Mouse (Mus musculus) gastrocnemius, postnatal 36 days (tissue): ENCODE measurements around the gene Myom1. TPM values are rescaled to one million over a fixed set of nuclear protein-coding genes. Genes with fewer than 3 reads are reported as not detected.

Experiments used
- DNase-seq, 2 experiments: peaks; one replicate each; pipeline ENCODE4 v3.0.0; 2022
- intact Hi-C: fragments of 180-260 bp; cut with DNase I; formaldehyde crosslinking; loops from one replicate; pipeline ENCODE4 v1.15.1; 2025
- total RNA-seq, 2 experiments: library from RNA; stranded (reverse); gene quantifications; 2 replicates each; pipeline ENCODE4 v1.2.3; 2021

The Myom1 gene
- total RNA-seq, 2 experiments from 2014 or later = 1,200 to 1,249 TPM

DNA sequence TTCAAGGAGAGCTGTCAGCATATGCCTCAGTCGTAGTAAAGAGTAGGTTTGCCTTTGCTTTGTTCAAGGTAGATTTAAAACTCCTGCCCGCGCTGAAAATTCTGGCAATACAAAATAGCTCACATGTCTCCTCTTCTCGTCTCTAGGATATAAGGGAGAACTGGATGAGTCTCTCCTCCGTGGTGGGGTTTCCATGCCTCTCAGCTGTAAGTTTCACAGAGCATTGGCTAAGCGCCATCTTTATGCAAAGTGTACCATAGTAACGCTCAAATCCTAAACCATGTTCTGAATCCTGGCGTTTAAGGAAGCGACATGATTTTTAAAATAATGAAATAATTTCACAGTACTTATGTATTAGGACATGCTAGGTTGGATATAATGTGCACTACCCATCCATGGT, 43.2 kb downstream of the Myom1 start:
- intact Hi-C loops = no loop called here
- DNase-seq = no peak

DNA sequence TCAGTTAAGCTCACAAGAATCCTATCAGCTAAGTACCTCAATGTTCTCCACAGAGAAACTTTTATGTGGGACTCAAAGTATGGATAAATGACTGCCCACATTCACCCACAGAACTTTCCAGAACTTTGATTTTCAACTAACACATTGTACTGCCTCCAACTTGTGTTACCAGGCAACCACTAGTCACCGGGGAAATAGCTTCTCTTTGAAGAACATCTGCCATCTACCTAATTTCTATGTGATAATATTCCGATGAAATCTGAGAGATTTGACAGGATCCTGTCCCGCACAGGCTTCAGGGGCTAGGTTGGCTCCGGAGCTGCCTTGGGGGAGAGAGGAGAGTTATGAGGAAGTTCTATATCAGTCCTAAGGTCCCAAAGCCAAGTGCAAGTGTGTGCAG, 44.4 kb downstream of the Myom1 start:
- DNase-seq = no peak
- intact Hi-C loops = no loop called here

DNA sequence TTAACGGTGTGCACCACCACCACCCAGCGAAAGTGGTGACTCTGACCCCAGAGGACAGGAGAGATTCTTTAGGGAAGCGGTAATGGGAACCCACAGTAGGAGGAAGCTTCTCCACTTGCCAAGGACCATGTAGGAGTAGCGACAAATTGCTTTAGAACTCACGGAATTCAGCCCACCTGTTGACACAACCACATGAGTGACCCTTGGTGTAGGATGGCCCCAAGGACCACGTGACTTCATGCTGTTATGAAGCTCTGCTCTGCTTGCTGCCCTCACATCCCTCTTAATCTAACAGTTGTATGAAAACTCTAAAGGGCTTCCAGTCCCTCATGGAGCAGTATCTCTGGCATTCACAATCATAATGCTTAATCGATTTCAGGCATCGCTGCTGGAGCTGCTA, 46.9 kb downstream of the Myom1 start:
- no peak for DNase-seq
- intact Hi-C loops = no loop called here

DNA sequence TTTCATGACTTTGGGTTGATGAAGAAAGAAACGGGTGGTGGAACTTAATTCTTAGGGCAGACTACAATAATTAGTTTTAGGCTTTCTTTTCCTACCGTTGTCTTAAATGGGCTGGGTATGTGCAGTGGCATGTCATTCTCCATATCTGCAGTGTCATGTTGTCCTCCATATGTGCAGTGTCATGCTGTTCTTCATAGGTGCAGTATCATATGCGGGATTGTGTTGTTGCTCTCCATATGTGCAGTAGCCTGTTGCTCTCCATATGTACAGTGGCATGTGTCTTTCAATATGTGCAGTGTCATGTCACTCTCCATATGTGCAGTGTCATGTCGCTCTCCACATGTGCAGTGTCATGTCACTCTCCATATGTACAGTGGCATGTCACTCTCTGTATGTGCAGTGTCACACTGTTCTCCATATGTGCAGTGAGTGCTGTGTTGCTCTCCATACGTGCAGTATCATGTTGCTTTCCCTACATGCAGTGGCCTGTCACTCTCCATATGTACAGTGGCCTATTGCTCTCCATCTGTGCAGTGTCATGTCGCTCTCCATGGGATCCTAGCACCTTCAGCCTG, 50.8 kb downstream of the Myom1 start:
- intact Hi-C loops = no loop called here
- DNase-seq = no peak

DNA sequence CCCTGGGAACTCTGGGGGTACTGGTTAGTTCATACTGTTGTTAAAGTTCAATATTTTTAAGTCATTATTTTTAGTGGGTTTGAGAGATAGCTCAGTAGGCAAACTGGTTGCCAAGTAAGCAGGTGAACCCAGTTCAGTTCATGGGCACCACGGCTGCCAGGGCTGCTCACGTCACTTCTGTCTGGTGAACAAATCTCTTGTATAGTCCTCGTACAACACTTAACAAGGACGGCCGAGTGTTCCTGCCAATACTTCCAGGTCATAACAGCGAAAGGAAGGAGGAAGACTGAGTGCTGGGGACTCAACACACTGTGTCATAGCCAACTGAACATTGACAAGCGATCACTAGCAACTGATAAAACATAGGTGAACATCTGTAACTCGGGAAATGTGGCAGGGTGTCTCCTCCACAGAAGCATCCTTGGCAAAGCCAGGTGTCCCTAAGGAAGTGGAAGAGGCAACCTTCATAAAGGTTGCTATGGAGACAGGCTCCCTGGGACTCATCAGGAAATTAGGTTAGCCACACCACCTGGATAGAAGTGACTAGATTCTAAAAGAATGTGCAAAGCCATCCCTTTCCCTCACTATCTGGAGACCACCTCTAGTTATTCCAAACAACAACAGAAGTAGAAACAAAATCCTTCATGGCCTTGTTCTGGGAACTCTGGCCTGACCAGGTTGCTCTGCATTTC, 52.9 kb downstream of the Myom1 start:
- intact Hi-C loops = no loop called here

DNA sequence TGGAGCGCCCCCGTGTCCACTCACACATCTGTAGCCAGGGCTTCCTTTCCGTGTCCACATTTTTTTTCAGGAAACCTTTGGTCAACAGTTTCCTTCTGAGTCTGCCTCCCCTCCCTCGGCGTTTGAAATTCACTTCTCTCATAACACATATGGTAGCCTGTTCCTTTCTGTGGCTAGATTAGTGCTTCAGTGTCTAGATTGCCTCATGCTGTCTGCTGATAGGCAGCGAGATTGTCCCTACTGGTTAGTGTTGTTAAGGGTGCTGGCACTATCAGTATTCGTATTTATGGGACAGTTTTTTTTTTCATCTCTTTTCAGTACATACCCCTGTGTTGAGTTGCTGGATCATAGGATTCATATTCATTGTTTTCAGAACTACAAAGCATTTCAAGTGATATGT, 54.0 kb downstream of the Myom1 start:
- no peak for DNase-seq
- intact Hi-C loops = no loop called here

More for the DNA sequence above, 52.9 kb downstream of the Myom1 start:
- no peak for DNase-seq

DNA sequence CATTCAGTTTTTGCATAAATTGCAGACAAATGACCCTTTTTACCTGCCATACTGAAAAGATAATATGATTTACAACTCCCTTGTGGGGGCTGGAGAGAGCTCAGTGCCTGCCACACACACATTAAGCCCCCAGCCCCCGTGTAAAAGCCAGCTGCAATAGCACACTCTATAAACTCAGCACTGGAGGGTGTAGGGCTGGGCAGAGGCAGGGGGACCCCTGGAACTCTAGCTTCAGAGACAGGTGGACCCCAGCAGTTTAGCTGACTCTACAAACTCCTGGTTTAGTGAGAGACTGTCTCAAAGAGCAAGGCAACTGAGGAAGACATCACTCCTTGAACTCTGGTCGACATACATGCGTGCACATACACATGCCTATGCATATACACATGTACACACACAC, 55.3 kb downstream of the Myom1 start:
- intact Hi-C loops = no loop called here
- DNase-seq = no peak

DNA sequence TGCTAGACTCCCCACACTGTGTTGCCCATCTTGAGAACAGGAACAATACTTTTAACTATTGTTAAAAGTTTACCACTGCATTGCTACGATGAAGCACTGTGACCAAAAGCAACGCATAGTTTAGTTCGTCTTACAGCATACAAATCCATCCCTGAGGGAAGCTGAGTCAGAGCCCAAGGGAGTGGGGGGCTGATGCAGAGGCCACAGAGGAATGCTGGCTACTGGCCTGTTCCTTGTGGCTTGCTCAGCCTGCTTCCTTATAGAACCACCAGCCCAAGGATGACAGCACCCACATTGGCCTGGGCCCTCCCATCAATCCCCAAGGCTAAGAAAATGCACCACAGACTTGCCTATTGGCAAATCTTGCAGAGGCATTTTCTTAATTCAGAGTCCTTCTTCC, 56.8 kb downstream of the Myom1 start:
- intact Hi-C loops = no loop called here
- no peak for DNase-seq

DNA sequence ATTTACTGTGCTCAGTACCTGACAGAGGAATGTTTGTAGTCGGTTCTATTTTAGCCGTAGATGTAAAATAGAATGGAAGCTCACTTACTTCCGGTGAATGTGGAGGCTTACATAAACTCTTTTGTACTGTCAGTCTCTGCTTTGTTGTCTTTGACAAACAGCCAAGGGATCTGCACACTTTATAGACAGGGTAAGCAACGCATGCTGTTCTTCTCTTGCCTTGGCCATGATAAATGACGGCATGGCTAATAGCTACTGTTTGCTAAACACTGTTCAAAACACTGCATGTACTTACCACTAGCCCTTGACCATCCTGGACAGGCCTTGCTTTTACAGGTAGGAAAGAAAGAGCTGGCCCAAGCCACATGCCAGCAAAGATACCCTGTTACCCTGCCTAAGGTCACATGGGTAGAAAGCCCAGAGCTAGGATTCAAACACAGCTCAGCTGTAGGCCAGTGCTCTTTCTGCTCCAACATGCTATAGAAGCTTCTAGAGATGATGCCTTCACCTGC, 59.7 kb downstream of the Myom1 start:
- intact Hi-C loops = loop anchor here (5.0 kb wide), 2 partner anchors 60 to 135 kb away; partner anchors contain the start of genes Myl12a and Myom1
- DNase-seq = no peak

DNA sequence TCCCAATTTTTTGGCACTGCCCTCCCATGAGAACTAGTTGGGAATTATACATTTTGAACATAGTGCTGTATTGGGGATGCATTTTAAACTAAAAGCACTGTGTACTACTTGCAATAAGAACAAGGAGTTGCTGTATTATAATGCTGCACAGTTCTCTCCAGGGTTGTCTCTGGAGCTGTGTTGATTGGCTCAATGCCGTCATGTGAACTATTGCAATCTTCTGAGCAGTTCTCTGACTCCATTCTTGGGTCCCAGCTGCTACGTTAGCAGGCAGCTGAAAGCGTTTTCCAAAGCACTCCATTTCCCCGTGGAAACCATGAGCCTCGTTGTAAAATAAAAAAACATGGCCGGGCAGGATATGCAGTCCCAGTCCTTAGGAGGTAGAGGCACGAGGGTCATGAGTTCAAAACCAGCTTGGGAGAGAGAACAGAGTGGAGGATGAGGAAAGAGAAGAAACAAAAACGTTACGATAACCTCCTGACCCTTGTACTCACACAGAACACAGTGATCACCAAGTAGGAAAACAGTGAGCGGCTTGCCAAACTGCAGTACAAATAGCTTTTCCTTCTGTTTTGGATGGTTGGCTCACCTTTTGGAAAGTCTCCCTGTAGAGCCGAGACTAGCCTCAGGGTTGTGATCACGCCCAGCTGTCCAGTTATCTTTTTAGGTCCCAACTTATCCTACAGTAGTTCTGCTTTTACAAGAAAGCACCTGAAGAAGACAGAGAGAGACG, 60.6 kb downstream of the Myom1 start:
- intact Hi-C loops = loop anchor here (5.0 kb wide), 2 partner anchors 61 to 134 kb away; partner anchors contain the start of genes Myl12a and Myom1

DNA sequence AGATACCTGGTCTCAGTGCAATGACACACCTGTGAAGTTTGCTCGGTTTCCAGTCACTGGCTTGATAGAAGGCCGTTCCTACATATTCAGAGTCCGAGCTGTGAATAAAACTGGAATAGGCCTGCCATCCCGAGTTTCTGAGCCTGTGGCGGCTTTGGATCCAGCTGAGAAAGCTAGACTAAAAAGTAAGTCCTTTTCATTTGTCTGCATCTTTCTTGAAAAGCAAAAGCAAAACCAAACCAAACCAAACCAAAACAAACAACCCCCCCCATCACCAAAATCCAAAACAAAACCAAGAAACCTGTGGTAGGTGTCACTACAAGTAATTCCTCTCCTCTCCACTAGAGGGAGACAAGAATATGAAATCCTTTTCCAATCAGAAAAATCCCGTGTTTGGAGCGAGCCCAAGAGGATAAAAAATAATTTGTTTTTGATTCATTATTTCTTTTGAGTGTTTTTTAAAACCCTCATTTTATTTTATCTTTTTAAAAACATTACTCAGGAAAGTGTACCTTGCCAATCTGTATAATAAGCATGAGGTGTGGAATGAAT, 62.1 kb downstream of the Myom1 start:
- DNase-seq = no peak
- intact Hi-C loops = loop anchor here (5.0 kb wide), 2 partner anchors 62 to 133 kb away; partner anchors contain the start of genes Myl12a and Myom1

More for the DNA sequence above, 60.6 kb downstream of the Myom1 start:
- no peak for DNase-seq

DNA sequence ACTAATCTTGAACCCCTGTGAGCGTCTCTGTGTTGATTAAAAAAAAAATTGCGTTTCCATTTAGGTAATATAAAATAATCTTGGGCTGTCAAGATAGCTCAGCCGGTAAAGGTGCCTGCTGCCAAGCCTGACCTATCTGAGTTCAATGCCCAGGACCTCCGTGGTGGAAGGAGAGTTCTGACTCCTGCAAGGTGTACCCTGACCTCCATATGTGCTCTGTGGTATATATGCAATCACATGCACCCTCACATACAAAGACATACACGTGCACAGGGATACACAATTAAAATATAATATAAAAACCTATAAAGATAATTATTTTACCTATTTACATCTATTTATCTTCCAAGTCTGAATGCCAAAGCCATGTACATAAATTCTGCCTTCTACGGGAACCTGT, 62.7 kb downstream of the Myom1 start:
- DNase-seq = no peak
- intact Hi-C loops = no loop called here

DNA sequence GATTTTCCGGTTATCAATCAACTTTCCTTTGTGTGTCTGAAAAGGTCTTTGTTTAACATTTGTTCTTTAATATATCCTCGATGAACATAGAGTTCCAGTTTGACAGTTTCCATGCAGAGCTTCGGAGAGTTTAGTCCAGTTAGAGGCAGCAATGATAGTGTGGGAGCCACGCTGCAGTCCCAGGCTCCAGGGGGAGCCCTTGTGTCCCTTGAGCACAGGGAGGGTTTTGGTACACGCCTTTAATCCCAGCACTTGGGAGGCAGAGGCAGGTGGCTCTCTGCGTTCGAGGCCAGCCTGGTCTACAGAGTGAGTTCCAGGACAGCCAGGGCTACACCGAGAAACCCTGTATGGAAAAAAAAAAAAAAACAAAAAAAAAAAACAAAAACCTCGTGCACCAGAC, 66.7 kb downstream of the Myom1 start:
- DNase-seq = no peak
- intact Hi-C loops = no loop called here

DNA sequence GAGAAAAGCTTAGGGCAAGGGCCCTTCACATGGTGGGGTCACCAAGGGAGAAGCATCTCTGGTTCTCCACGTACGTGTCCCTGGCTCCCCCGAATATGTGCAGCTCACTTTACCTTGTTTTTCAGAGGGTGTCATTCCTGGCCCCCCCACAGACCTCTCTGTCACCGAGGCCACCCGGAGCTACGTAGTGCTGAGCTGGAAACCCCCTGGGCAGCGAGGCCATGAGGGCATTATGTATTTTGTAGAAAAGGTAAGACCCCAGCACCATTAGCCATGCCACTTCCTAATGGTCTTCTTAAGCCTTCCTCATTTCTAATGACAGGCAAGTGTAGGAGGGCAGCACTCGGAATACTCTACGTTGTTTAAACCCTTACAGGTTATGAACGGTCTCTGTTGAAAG, 69.5 kb downstream of the Myom1 start:
- intact Hi-C loops = no loop called here
- no peak for DNase-seq

DNA sequence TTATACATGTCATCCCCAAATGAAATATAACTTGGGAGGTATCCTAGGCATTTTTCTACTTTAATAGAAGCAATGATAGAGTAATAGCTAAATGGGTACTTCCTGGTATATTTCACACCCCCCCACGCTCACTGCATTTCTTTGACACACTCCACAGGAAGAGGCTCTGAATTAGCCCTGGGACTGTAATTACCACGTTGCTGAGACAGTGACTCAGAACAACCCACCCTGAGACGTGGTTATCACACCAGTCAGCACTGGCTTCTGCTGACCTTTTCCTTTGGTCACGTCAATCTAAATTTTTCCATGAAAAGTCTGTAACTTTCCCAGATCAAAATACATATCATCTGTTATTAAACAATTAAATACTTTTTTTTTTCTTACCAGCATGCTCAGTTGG, 72.0 kb downstream of the Myom1 start:
- intact Hi-C loops = no loop called here

DNA sequence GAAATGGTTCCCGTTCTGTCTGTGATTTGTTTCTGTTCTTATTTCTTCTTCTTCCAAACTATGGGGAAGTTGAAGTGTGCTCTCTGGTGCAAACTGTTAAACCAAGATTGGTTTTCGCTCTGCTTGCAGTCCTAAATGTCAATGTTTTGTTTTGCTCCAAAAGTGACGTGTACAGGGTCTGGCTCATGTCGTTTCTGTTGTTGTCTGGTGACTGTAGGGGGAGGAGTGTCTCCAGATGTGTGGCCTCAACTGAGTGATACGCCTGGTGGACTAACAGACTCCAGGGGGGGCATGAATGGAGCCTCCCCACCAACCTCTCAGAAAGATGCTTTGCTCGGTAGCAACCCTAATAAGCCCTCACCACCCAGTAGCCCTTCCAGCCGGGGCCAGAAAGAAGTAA, 79.6 kb downstream of the Myom1 start:
- intact Hi-C loops = no loop called here
- no peak for DNase-seq

More for the DNA sequence above, 72.0 kb downstream of the Myom1 start:
- no peak for DNase-seq

DNA sequence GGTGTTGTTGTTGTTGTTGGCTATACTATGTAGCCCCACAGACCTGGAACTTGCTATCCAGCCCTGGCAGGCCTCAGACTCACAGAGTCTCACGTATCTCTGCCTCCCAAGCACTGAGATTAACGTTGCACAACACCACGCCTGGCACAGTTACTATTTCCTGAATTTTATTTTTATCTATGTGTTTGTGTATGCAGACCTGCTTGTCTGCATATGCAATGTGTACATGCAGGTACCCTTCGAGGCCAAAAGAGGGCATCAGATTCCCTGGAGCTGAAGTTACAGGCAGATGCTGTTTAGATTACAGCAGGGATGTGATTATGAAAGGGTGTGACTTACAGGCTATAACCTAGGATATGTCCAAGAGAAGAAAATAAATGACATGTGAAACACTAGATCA, 84.5 kb downstream of the Myom1 start:
- intact Hi-C loops = no loop called here
- DNase-seq = no peak

DNA sequence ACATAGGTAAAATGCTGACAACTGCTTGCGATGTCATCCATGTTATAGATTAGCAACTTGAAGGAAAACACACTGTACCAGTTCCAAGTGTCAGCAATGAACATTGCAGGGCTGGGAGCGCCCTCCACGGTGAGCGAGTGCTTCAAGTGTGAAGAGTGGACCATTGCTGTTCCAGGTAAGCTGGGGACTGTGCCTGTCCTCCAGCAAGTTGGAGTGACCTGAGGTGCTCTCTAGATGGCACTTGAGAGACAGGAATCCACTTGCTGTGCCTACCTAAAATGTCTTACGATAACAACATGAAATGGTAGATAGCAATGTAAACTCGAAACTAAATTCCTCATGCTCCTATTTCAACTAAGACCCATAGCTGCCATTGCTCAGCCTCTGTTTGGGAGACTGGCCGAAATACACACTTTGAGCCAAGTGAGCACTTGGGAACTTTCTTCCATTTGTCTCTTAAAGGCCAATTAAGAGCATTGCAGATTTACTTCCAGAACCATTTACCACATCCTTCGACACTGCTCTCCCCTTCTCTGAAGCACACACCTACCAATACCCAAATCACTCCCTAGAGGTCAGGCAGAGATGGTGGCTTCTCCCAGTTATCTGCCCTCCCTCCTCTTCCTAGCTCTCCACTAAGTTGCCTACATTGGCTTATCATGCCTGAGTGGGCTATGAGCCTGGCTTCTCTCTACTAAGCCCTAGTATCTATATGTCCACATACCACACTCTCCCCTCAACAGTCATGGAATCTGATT, 85.1 kb downstream of the Myom1 start:
- DNase-seq = no peak
- intact Hi-C loops = no loop called here

DNA sequence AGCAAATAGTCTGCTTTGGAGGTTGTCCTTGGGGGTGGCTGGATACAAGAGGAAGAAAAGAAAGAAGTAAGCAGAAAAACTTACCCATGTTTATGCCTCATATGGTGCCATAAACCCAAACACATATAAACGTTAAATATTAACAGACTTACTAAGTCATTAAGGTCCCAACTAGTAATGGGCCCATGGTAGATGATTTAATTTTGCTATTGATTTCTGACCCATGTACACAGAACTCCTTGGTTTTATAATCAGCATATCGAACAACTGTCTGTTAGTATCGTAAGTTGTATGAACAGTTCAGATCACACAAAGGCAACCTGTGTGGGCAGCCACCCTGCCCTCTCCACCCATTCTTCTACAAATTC, 85.7 kb downstream of the Myom1 start:
- intact Hi-C loops = no loop called here

DNA sequence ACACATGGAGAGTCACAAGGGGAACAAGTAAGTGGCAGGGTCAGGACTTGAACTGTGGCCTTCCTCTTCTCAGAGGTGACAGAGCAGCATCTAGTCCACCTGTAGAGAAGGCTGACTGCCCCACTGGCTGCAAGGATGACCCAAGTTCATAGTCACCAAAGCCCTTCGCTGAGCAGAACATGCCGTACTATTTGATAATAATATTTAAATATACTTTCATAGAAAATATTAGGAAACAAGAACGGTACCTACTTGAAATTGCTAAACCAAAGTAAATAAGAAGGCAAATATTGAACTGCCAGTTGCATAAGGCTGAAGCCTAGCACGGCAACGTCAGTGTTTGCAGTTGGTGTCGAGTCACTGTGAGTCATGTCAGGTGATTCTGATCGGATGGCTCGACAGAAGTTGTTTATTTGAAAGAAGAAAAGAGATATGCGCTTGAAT, 86.6 kb downstream of the Myom1 start:
- DNase-seq = no peak
- intact Hi-C loops = no loop called here

More for the DNA sequence above, 85.7 kb downstream of the Myom1 start:
- DNase-seq = no peak
